In the genomic region with DNA sequence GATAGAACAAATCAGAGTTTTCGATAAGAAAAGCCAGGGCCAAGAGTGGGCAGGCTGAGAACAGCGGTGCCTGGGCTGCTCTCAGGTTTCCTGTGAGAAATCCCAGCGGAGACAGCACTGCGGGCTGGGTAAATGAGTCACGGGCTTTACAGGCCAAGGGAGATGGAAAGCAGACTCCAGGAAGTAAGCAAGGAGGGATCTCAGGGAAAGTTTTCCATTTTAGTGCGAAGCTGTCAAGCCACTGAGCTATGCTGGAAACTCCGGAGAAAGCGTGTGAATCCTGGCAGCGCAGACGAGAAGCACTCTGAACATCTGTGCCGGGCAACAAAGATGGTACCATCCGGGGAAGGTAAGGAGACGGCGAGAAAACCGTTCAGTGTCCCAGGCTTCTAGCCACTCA, we compare ENCODE assay signal across 8 mouse cellular contexts. TPM values are rescaled to one million over a fixed set of nuclear protein-coding genes. Genes with fewer than 3 reads are reported as not detected.
DNase-seq lines count a peak whose midpoint lies in the region; ATAC-seq lines count a peak whose summit lies in the region.

No protein-coding gene starts in this region.

- H3K4me1 ChIP-seq in forebrain, embryonic 10.5 days, result peaks cover 20% of the 10 kb centered on the region
- H3K4me1 ChIP-seq in forebrain, embryonic 15.5 days, result peaks cover 5% of the 10 kb centered on the region; the same call in 1 of the 2 replicates
- H3K4me1 ChIP-seq in neural tube, embryonic 12.5 days, result peaks cover 10% of the 10 kb centered on the region; the same call in 1 of the 2 replicates

- no peaks in the 10 kb centered on the region for H3K36me3 ChIP-seq in forebrain, embryonic 10.5 days (replicated peaks)
- no peaks in the 10 kb centered on the region for H3K36me3 ChIP-seq in forebrain, embryonic 15.5 days
- H3K36me3 ChIP-seq in neural tube, embryonic 12.5 days, result no peaks in the 10 kb centered on the region

- H3K27ac ChIP-seq in forebrain, embryonic 10.5 days, result peak overlapping the region; percentile 36; the same call in 1 of the 2 replicates
- no peak overlapping the region for H3K27ac ChIP-seq in forebrain, embryonic 15.5 days (replicated peaks)
- H3K27ac ChIP-seq in neural tube, embryonic 12.5 days, result no peak overlapping the region

- H3K4me3 ChIP-seq in forebrain, embryonic 10.5 days, result peak overlapping the region; percentile 13
- no peak overlapping the region for H3K4me3 ChIP-seq in forebrain, embryonic 15.5 days
- H3K4me3 ChIP-seq in neural tube, embryonic 12.5 days, result no peak overlapping the region

- H3K4me2 ChIP-seq in forebrain, embryonic 15.5 days (replicated peaks), result no peak overlapping the region
- peak overlapping the region; percentile 30; the same call in 1 of the 2 replicates for H3K4me2 ChIP-seq in neural tube, embryonic 12.5 days (replicated peaks)

- H3K27me3 ChIP-seq in forebrain, embryonic 10.5 days (ENCODE audit: poor library complexity, severe bottlenecking), result peaks cover 27% of the 10 kb centered on the region
- H3K27me3 ChIP-seq in forebrain, embryonic 15.5 days, result no peaks in the 10 kb centered on the region
- H3K27me3 ChIP-seq in neural tube, embryonic 12.5 days (replicated peaks), result 0 out of 2 replicates have a peak, but pooled peaks cover 8% of the 10 kb centered on the region

- no peak for ATAC-seq in forebrain, embryonic 15.5 days (replicated peaks)
- no peak for ATAC-seq in neural tube, embryonic 12.5 days (ENCODE audit: low FRiP score, low read depth)

- H3K9me3 ChIP-seq in forebrain, embryonic 10.5 days, result no peaks in the 10 kb centered on the region
- H3K9me3 ChIP-seq in forebrain, embryonic 15.5 days, result no peaks in the 10 kb centered on the region
- no peaks in the 10 kb centered on the region for H3K9me3 ChIP-seq in neural tube, embryonic 12.5 days

- WGBS in forebrain, embryonic 10.5 days, result 37% methylated on average over 15 of the region's 15 CpGs
- 26% methylated on average over 15 of the region's 15 CpGs for WGBS in forebrain, embryonic 15.5 days
- 38% methylated on average over 15 of the region's 15 CpGs for WGBS in neural tube, embryonic 12.5 days

- no peak for DNase-seq in forebrain, embryonic 10.5 days (ENCODE audit: extremely low spot score, low spot score)
- peak; percentile 71 for DNase-seq in adrenal gland, postnatal 14 days
- DNase-seq in heart, adult 8-10 months (ENCODE audit: low spot score), result peak; percentile 75
- DNase-seq in kidney, adult 9 months, result peak; percentile 38
- DNase-seq in cerebellum, postnatal 25 days, result no peak
- no peak for DNase-seq in frontal cortex, postnatal 10 days (ENCODE audit: low spot score in 2 of 2)

- H3K9ac ChIP-seq in forebrain, embryonic 15.5 days (replicated peaks), result no peak overlapping the region
- H3K9ac ChIP-seq in neural tube, embryonic 12.5 days, result no peak overlapping the region

RNA-seq across cellular contexts. Expression of a gene that starts 11.2 kb away (rescaled TPM):
- 13.9 and 14.4 TPM in 2 replicates for polyA plus RNA-seq in forebrain, embryonic 10.5 days (2016; fragmentation: Nextera tagmentation; extraction: Ambion mirVana)
- polyA plus RNA-seq in forebrain, embryonic 15.5 days (2015; fragmentation: Nextera tagmentation; extraction: Ambion mirVana), result 26.5 and 29.0 TPM in 2 replicates
- total RNA-seq in adrenal gland, postnatal 14 days (2021), result 33.9 and 39.8 TPM in 2 replicates
- total RNA-seq in heart, adult 8-10 months (2022), result 10 to 100 TPM; 45.5 to 50.0 (median 47.4) TPM
- polyA plus RNA-seq in neural tube, embryonic 12.5 days (2016; fragmentation: Nextera tagmentation; extraction: Ambion mirVana), result 21.3 and 22.1 TPM in 2 replicates

RNA-seq across cellular contexts. Expression of a gene that starts 28.0 kb away (rescaled TPM):
- 65.3 and 73.4 TPM in 2 replicates for polyA plus RNA-seq in forebrain, embryonic 10.5 days (2016; fragmentation: Nextera tagmentation; extraction: Ambion mirVana)
- polyA plus RNA-seq in forebrain, embryonic 15.5 days (2015; fragmentation: Nextera tagmentation; extraction: Ambion mirVana), result 184 and 193 TPM in 2 replicates
- 90.6 and 97.4 TPM in 2 replicates for total RNA-seq in adrenal gland, postnatal 14 days (2021)
- 10 to 100 TPM; 41.6 to 53.8 (median 51.7) TPM for total RNA-seq in heart, adult 8-10 months (2022)
- polyA plus RNA-seq in neural tube, embryonic 12.5 days (2016; fragmentation: Nextera tagmentation; extraction: Ambion mirVana), result 142 and 143 TPM in 2 replicates

RNA-seq across cellular contexts. Expression of a gene that starts 42.5 kb away (rescaled TPM):
- 146 and 150 TPM in 2 replicates for polyA plus RNA-seq in forebrain, embryonic 10.5 days (2016; fragmentation: Nextera tagmentation; extraction: Ambion mirVana)
- polyA plus RNA-seq in forebrain, embryonic 15.5 days (2015; fragmentation: Nextera tagmentation; extraction: Ambion mirVana), result 150 and 152 TPM in 2 replicates
- 58.4 and 70.4 TPM in 2 replicates for total RNA-seq in adrenal gland, postnatal 14 days (2021)
- total RNA-seq in heart, adult 8-10 months (2022), result 10 to 100 TPM; 37.4 to 46.3 (median 40.7) TPM
- 120 and 127 TPM in 2 replicates for polyA plus RNA-seq in neural tube, embryonic 12.5 days (2016; fragmentation: Nextera tagmentation; extraction: Ambion mirVana)

RNA-seq across cellular contexts. Expression of a gene that starts 43.3 kb away (rescaled TPM):
- polyA plus RNA-seq in forebrain, embryonic 10.5 days (2016; fragmentation: Nextera tagmentation; extraction: Ambion mirVana), result 0.38 and 0.84 TPM in 2 replicates
- 0.47 and 0.69 TPM in 2 replicates for polyA plus RNA-seq in forebrain, embryonic 15.5 days (2015; fragmentation: Nextera tagmentation; extraction: Ambion mirVana)
- 0.93 and 1.0 TPM in 2 replicates for total RNA-seq in adrenal gland, postnatal 14 days (2021)
- total RNA-seq in heart, adult 8-10 months (2022), result not detected
- 1.5 and 2.0 TPM in 2 replicates for polyA plus RNA-seq in neural tube, embryonic 12.5 days (2016; fragmentation: Nextera tagmentation; extraction: Ambion mirVana)

Comparison
In these comparisons a context has a peak if more than half of its experiments do, and no peak if none do; other contexts are left out.
1. DNase-seq: peak in adrenal gland, postnatal 14 days (single experiment), heart, adult 8-10 months (single experiment) and kidney, adult 9 months (single experiment); none in forebrain, embryonic 10.5 days (single experiment), cerebellum, postnatal 25 days (0 of 2) and frontal cortex, postnatal 10 days (0 of 2).